Mouse (Mus musculus) lung, adult 2 months (tissue): ENCODE results near the gene H2-Eb2.

Experiments used
- CTCF ChIP-seq: fragments of 200-500 bp; IDR thresholded peaks from 2 replicates; pipeline ENCODE4 v1.5.1; 2011; ENCODE audit warnings: mild to moderate bottlenecking, low read length, control low read depth; ENCODE audit not compliant: insufficient read depth
- POLR2A ChIP-seq: fragments of 200-500 bp; IDR thresholded peaks from 2 replicates; pipeline ENCODE4 v1.6.1; 2011; ENCODE audit warnings: low read depth, mild to moderate bottlenecking, control low read depth, low read length, borderline replicate concordance; ENCODE audit errors: extremely low read depth

DNA sequence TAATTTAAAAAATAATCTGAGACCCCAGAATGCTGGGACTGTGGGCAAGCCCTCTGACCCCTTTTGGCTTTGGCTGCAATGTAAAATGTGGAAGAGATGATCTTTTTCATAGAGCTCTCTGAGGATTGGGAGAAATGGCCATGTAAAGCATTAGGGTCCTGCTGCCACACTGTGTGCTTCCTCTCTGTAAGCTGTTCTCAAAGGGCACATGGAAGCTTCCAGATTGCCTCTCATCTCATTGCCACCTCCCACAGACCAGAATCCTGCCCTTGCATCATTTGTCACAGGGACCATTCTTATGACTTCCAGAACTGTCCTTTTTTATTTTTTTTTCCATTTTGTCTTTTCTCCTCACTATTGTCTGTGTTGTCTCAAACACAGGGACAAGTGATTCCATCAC, 18.2 kb upstream of the H2-Eb2 start:
- no peak for TF ChIP-seq CTCF
- no peak for TF ChIP-seq POLR2A
